Mouse (Mus musculus): ENCODE data around the gene Serpina5.

Serpina5 gene

GRCm38 (mm10) chr12:104125021-104125560 lies 24.2 kb downstream of the Serpina5 start:
- no peak for DNase-seq (ENCODE audit: low read depth, low spot score)

GRCm38 (mm10) chr12:104127696-104128095 lies 26.8 kb downstream of the Serpina5 start, which contains the start of gene Serpina3b:
TSS of gene Serpina3b (plus strand) at chr12:104127996.
- no peak for DNase-seq (ENCODE audit: low read depth, low spot score)

GRCm38 (mm10) chr12:104131041-104131440 lies 30.1 kb downstream of the Serpina5 start:
- no peak for DNase-seq (ENCODE audit: low read depth, low spot score)

GRCm38 (mm10) chr12:104138216-104138615 lies 37.3 kb downstream of the Serpina5 start:
- DNase-seq (ENCODE audit: low read depth, low spot score): no peak

- no peak for DNase-seq (ENCODE audit: low read depth, low spot score)
Measured at GRCm38 (mm10) chr12:104140543-104141103, 39.7 kb downstream of the Serpina5 start.

- DNase-seq (ENCODE audit: low read depth, low spot score): no peak
Measured at GRCm38 (mm10) chr12:104141506-104141905, 40.6 kb downstream of the Serpina5 start.

GRCm38 (mm10) chr12:104142427-104142826 lies 41.5 kb downstream of the Serpina5 start:
- DNase-seq (ENCODE audit: low read depth, low spot score): no peak

- DNase-seq (ENCODE audit: low read depth, low spot score): no peak
Measured at GRCm38 (mm10) chr12:104143286-104143685, 42.4 kb downstream of the Serpina5 start.

GRCm38 (mm10) chr12:104145571-104145970 lies 44.7 kb downstream of the Serpina5 start:
- DNase-seq (ENCODE audit: low read depth, low spot score): no peak

- DNase-seq (ENCODE audit: low read depth, low spot score): no peak
Measured at GRCm38 (mm10) chr12:104151989-104152388, 51.1 kb downstream of the Serpina5 start.

GRCm38 (mm10) chr12:104153041-104153645 lies 52.2 kb downstream of the Serpina5 start:
- DNase-seq (ENCODE audit: low read depth, low spot score): no peak

- no peak for DNase-seq (ENCODE audit: low read depth, low spot score)
Measured at GRCm38 (mm10) chr12:104153656-104154055, 52.7 kb downstream of the Serpina5 start, which contains the start of gene Serpina3c. TSS of gene Serpina3c (minus strand) at chr12:104153870.

Data from CD4-positive helper T cell, adult 2 months (primary cell).